Mouse (Mus musculus) right cerebral cortex, postnatal 10 days (tissue): ENCODE measurements around the gene Esp23.
"Not testable (repeated sequence)": the region's sequence is repeated elsewhere in the genome, so short reads cannot be mapped to it uniquely, and the experiment has no call there.

ENCODE experiments used
- DNase-seq, 2 experiments: peaks; one replicate each; pipeline ENCODE4 v3.0.0; 2021; ENCODE audit warnings: low spot score in 2 of 2

The Esp23 gene

DNA sequence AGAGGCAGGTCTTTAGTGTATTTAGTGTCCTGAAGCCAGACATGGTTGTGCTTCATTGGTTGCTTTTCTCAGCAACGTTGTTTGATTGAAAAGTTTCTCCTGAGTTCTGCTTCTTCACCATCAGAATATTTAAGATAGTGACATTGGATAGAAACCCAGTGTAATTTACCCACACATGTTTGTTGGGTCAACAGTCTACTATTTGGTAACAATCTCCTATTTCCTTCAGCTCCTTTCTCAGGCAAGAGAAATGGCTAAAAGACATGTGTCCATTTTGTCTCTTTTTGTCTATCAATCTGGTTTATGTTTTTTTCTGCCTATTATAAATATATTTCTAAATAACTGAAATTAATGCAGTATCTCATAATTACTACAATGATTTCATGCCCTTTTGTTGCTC lies at the start of gene Esp23:
Gene Esp23, minus strand, starts transcription at position 101 of the 400 bp plus-strand sequence.
- DNase-seq = no peak

- DNase-seq = not testable (repeated sequence)
These were observed 30.3 kb upstream of the Esp23 start for GRCm38 (mm10) chr17:39107126-39107525.

GRCm38 (mm10) chr17:39095034-39095433 lies 18.2 kb upstream of the Esp23 start, which contains the start of gene Esp22:
Esp22 (plus strand) TSS chr17:39095334.
- DNase-seq = no peak

- DNase-seq = no peak
These were observed 13.2 kb downstream of the Esp23 start for GRCm38 (mm10) chr17:39063641-39064040.

DNA sequence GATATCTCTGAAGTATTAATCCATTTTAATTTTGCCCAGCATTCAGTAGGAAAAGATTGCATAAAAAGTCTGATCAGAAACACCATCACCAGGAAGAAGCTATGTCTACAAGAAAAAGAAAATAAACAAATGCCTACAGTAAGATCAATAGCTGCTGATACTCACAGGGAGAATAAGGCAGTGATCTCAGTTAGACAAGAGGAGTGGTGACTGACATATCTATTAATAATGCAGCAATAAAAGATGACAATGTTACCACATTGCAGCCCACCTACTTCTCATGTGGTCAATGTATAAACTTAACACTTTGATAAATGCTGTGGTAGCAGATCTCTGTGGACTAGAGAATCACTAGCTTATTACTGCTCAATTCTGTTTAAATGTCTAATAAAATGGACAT lies 33.6 kb downstream of the Esp23 start, which contains the start of gene Gm21903:
Gene Gm21903, minus strand, starts transcription at position 101 of the 400 bp plus-strand sequence.
- no peak for DNase-seq

DNA sequence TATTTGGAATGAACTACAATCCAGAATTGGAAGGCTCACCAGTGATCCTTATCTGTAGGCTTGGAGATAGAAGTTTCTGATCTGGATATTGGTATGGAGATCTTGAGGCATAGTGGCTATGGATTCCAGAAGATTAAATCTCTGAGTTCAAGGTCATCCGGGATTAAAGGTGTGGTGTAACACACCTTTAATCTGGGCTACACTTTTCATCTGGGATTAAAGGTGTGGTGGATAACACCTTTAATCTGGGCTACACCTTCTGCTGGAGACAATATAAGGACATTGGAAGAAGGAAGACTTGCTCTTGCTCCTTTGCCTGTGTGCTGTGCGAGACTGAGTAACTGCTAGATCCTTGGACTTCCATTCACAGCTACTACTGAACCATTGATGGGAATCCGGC lies 40.4 kb downstream of the Esp23 start, which contains the start of gene Esp24:
Gene Esp24, plus strand, starts transcription at position 301 of the 400 bp plus-strand sequence.
- not testable (repeated sequence) for DNase-seq
